Mouse (Mus musculus): Measurements from ENCODE around the gene Plppr2.
A peak's percentile ranks its signal among the peaks of the same experiment; 100 is the strongest.

GRCm38 (mm10) chr9:21962416-21963059 lies 25.7 kb downstream of the Plppr2 start:
- TF ChIP-seq CTCF (IDR thresholded peaks at IDR 0.05; ENCODE audit: low read depth) (peak; percentile 57), EP300 (IDR thresholded peaks at IDR 0.05; ENCODE audit: low read depth) (peak; percentile 94)

Data from liver, embryonic 14.5 days (tissue).